Mouse (Mus musculus) adrenal gland, postnatal 4 days (tissue): ENCODE results near the gene Cntnap4. TPM values are rescaled to one million over a fixed set of nuclear protein-coding genes. Genes with fewer than 3 reads are reported as not detected.

Experiments used
- DNase-seq, 2 experiments: peaks; one replicate each; pipeline ENCODE4 v3.0.0; 2021 to 2022; ENCODE audit warnings: low spot score in 2 of 2, mixed read lengths in 2 of 2
- long read RNA-seq, 2 experiments: library from polyadenylated mRNA; stranded (forward); transcript quantifications; one replicate each; pipeline ENCODE4 v2.0.0; 2021
- total RNA-seq, 2 experiments: library from RNA; stranded (reverse); gene quantifications; 2 replicates each; pipeline ENCODE4 v1.2.3; 2021

The Cntnap4 gene
- under 1 TPM; 0.48 to 0.87 TPM for total RNA-seq
- long read RNA-seq, experiment 1, result 0 reads
- long read RNA-seq, experiment 2, result 0 reads

- DNase-seq, result no peak
Observed at GRCm38 (mm10) chr8:112569471-112570141, at the start of gene Cntnap4. Gene Cntnap4 (plus strand): TSS chr8:112570043.

- DNase-seq, result no peak
Observed at GRCm38 (mm10) chr8:112557376-112557775, 12.5 kb upstream of the Cntnap4 start.

GRCm38 (mm10) chr8:112570541-112570940 lies 698 bp downstream of the Cntnap4 start:
- DNase-seq, result no peak

- DNase-seq, result no peak
Observed at GRCm38 (mm10) chr8:112571337-112571904, 1.6 kb downstream of the Cntnap4 start.

GRCm38 (mm10) chr8:112581473-112581872 lies 11.6 kb downstream of the Cntnap4 start:
- no peak for DNase-seq

GRCm38 (mm10) chr8:112583440-112583839 lies 13.6 kb downstream of the Cntnap4 start:
- no peak for DNase-seq

GRCm38 (mm10) chr8:112588357-112589051 lies 18.7 kb downstream of the Cntnap4 start:
- no peak for DNase-seq

GRCm38 (mm10) chr8:112589052-112589389 lies 19.2 kb downstream of the Cntnap4 start:
- DNase-seq, result no peak

GRCm38 (mm10) chr8:112596023-112596776 lies 26.4 kb downstream of the Cntnap4 start:
- no peak for DNase-seq

- no peak for DNase-seq
Observed at GRCm38 (mm10) chr8:112599975-112600374, 30.1 kb downstream of the Cntnap4 start.

GRCm38 (mm10) chr8:112601150-112601549 lies 31.3 kb downstream of the Cntnap4 start:
- DNase-seq, result no peak

- no peak for DNase-seq
Observed at GRCm38 (mm10) chr8:112610121-112610520, 40.3 kb downstream of the Cntnap4 start.

GRCm38 (mm10) chr8:112628791-112629190 lies 58.9 kb downstream of the Cntnap4 start:
- DNase-seq, result no peak

GRCm38 (mm10) chr8:112652657-112653056 lies 82.8 kb downstream of the Cntnap4 start:
- no peak for DNase-seq

- DNase-seq, result no peak
Observed at GRCm38 (mm10) chr8:112653276-112653675, 83.4 kb downstream of the Cntnap4 start.

GRCm38 (mm10) chr8:112653994-112654393 lies 84.2 kb downstream of the Cntnap4 start:
- DNase-seq, result no peak

- DNase-seq, result no peak
Observed at GRCm38 (mm10) chr8:112664067-112664466, 94.2 kb downstream of the Cntnap4 start.

- DNase-seq, result no peak
Observed at GRCm38 (mm10) chr8:112674671-112675070, 104.8 kb downstream of the Cntnap4 start.

GRCm38 (mm10) chr8:112681757-112682156 lies 111.9 kb downstream of the Cntnap4 start:
- DNase-seq, result no peak

- no peak for DNase-seq
Observed at GRCm38 (mm10) chr8:112695708-112696107, 125.9 kb downstream of the Cntnap4 start.

- DNase-seq, result no peak
Observed at GRCm38 (mm10) chr8:112698141-112698540, 128.3 kb downstream of the Cntnap4 start.

- no peak for DNase-seq
Observed at GRCm38 (mm10) chr8:112716982-112717381, 147.1 kb downstream of the Cntnap4 start.
